Mouse (Mus musculus) spleen, adult 2 months (tissue): ENCODE results near the gene Spdef.

Source experiments
- CTCF ChIP-seq: fragments of 200-500 bp; IDR thresholded peaks from 2 replicates; pipeline ENCODE4 v1.5.1; 2011; ENCODE audit warnings: mild to moderate bottlenecking, inconsistent platforms; ENCODE audit not compliant: insufficient read depth, insufficient read length, insufficient replicate concordance; ENCODE audit errors: extremely low read depth
- POLR2A ChIP-seq: fragments of 200-500 bp; IDR thresholded peaks from 2 replicates; pipeline ENCODE4 v1.6.1; 2011; ENCODE audit warnings: low read depth, low read length, inconsistent platforms

GRCm38 (mm10) chr17:27690993-27691693 lies 37.6 kb downstream of the Spdef start:
- TF ChIP-seq CTCF (no peak), POLR2A (no peak)
